Mouse (Mus musculus) intestine, postnatal 0 days (tissue): ENCODE data around the gene Dpysl5. TPM values are rescaled to one million over a fixed set of nuclear protein-coding genes. Genes with fewer than 3 reads are reported as not detected.

Experiments
- ATAC-seq: fragments of 200-750 bp; cut with Nextera tagmentation; 2 replicates; pipeline ENCODE4 v1.8.0; 2017; ENCODE audit warnings: mild to moderate bottlenecking, moderate TSS enrichment, moderate library complexity
- H3K27ac ChIP-seq: fragments of 300-500 bp; sonication (generic); 2 replicates; pipeline ENCODE4 v1.5.1; 2014; ENCODE audit warnings: mild to moderate bottlenecking, low read depth, low read length, moderate library complexity
- H3K27me3 ChIP-seq: fragments of 300-500 bp; sonication (generic); replicated peaks from 2 replicates; pipeline ENCODE4 v1.6.1; 2014; ENCODE audit warnings: low read length, mixed read lengths; ENCODE audit not compliant: control insufficient read depth, insufficient read depth
- H3K36me3 ChIP-seq: fragments of 300-500 bp; sonication (generic); 2 replicates; pipeline ENCODE4 v1.6.1; 2014; ENCODE audit warnings: mild to moderate bottlenecking, moderate library complexity; ENCODE audit not compliant: control insufficient read depth, insufficient read depth
- H3K4me1 ChIP-seq: fragments of 300-500 bp; sonication (generic); replicated peaks from 2 replicates; pipeline ENCODE4 v1.6.1; 2014; ENCODE audit warnings: antibody characterized with exemption, low read length, mixed read lengths; ENCODE audit not compliant: control insufficient read depth, insufficient read depth
- H3K4me2 ChIP-seq: fragments of 300-500 bp; sonication (generic); replicated peaks from 2 replicates; pipeline ENCODE4 v1.6.1; 2014; ENCODE audit warnings: low read depth, mild to moderate bottlenecking, moderate library complexity
- H3K4me3 ChIP-seq: fragments of 300-500 bp; sonication (generic); 2 replicates; pipeline ENCODE4 v1.5.1; 2014; ENCODE audit warnings: low read depth, low read length
- H3K9ac ChIP-seq: fragments of 300-500 bp; sonication (generic); 2 replicates; pipeline ENCODE4 v1.6.1; 2014; ENCODE audit warnings: mild to moderate bottlenecking, low read depth, low read length
- H3K9me3 ChIP-seq: fragments of 300-500 bp; sonication (generic); 2 replicates; pipeline ENCODE4 v1.6.1; 2016; ENCODE audit warnings: mixed run types; ENCODE audit not compliant: control insufficient read depth
- CTCF ChIP-seq: sonication (generic); IDR thresholded peaks from 2 replicates; pipeline ENCODE4 v1.5.1; 2016; ENCODE audit warnings: low read depth, mild to moderate bottlenecking, control low read depth, antibody characterized with exemption, moderate library complexity
- WGBS: fragments of 180-500 bp; shearing (Covaris S2); extraction: QIAGEN DNeasy Blood & Tissue Kit; methylation state at CpG from one replicate; pipeline ENCODE4 v1.1.7; 2014; 5-methylcytosine and 5-hydroxymethylcytosine counted together
- polyA plus RNA-seq: library from polyadenylated mRNA; unstranded; fragments of >200 nt; fragmentation: Nextera tagmentation; extraction: Ambion mirVana; gene quantifications from 2 replicates; pipeline ENCODE4 v1.2.1, GENCODE M21; 2015

Gene Dpysl5
- polyA plus RNA-seq, 1 experiment from 2014 or later = 2.7 TPM

GRCm38 (mm10) chr5:30802724-30803467 lies 91.5 kb downstream of the Dpysl5 start:
- H3K4me3 ChIP-seq = no peak overlapping the region
- H3K4me1 ChIP-seq = no peaks in the 10 kb centered on the region
- no peaks in the 10 kb centered on the region for H3K36me3 ChIP-seq
- no peak overlapping the region for H3K4me2 ChIP-seq
- ATAC-seq = no peak
- WGBS = 53% methylated on average over 12 of the region's 12 CpGs
- H3K27ac ChIP-seq = no peak overlapping the region
- no peaks in the 10 kb centered on the region for H3K9me3 ChIP-seq
- no peak overlapping the region for H3K9ac ChIP-seq
- no peaks in the 10 kb centered on the region for H3K27me3 ChIP-seq
- no peak for TF ChIP-seq CTCF

GRCm38 (mm10) chr5:30806106-30806505 lies 94.7 kb downstream of the Dpysl5 start:
- Histone ChIP-seq H3K27me3 (no peaks in the 10 kb centered on the region), H3K36me3 (no peaks in the 10 kb centered on the region), H3K4me1 (no peaks in the 10 kb centered on the region), H3K9ac (no peak overlapping the region), H3K4me2 (no peak overlapping the region), H3K9me3 (no peaks in the 10 kb centered on the region), H3K4me3 (no peak overlapping the region), H3K27ac (no peak overlapping the region)
- TF ChIP-seq CTCF = peak; percentile 99
- 8% methylated on average over 3 of the region's 3 CpGs for whole genome bisulfite sequencing
- ATAC-seq = peak; percentile 74

GRCm38 (mm10) chr5:30814424-30815119 lies 103.2 kb downstream of the Dpysl5 start, which contains the start of gene Mapre3:
Gene Mapre3 (plus strand): TSS chr5:30814641.
- Histone ChIP-seq H3K36me3 (no peaks in the 10 kb centered on the region), H3K9ac (peak within 1 kb of the TSS; percentile 68), H3K27ac (peak within 1 kb of the TSS; percentile 71), H3K4me2 (peak within 1 kb of the TSS; percentile 89), H3K27me3 (peaks cover 3% of the 10 kb centered on the region; the same call in 1 of the 2 replicates), H3K4me1 (0 out of 2 replicates have a peak, but pooled peaks cover 2% of the 10 kb centered on the region), H3K4me3 (peak within 1 kb of the TSS; percentile 78), H3K9me3 (no peaks in the 10 kb centered on the region)
- WGBS = under 1% methylated on average over 58 of the region's 59 CpGs
- ATAC-seq = peak; percentile 70
- TF ChIP-seq CTCF = no peak

- Histone ChIP-seq H3K27ac (peak overlapping the region; percentile 71), H3K4me1 (0 out of 2 replicates have a peak, but pooled peaks cover 2% of the 10 kb centered on the region), H3K4me3 (peak overlapping the region; percentile 78), H3K9ac (peak overlapping the region; percentile 68), H3K27me3 (peaks cover 3% of the 10 kb centered on the region; the same call in 1 of the 2 replicates), H3K4me2 (peak overlapping the region; percentile 89), H3K9me3 (no peaks in the 10 kb centered on the region), H3K36me3 (no peaks in the 10 kb centered on the region)
- ATAC-seq = 0 out of 2 replicates have a peak, but pooled peaks have one; percentile 22
- WGBS = 7% methylated on average over 7 of the region's 7 CpGs
- TF ChIP-seq CTCF = no peak
Measured at GRCm38 (mm10) chr5:30815120-30815465, 103.7 kb downstream of the Dpysl5 start.

- Histone ChIP-seq H3K27me3 (peaks cover 3% of the 10 kb centered on the region; the same call in 1 of the 2 replicates), H3K9ac (no peak overlapping the region), H3K4me1 (0 out of 2 replicates have a peak, but pooled peaks cover 2% of the 10 kb centered on the region), H3K9me3 (no peaks in the 10 kb centered on the region), H3K27ac (no peak overlapping the region), H3K4me2 (no peak overlapping the region), H3K36me3 (no peaks in the 10 kb centered on the region), H3K4me3 (no peak overlapping the region)
- 53% methylated on average over 8 of the region's 8 CpGs for WGBS
- no peak for TF ChIP-seq CTCF
- ATAC-seq = no peak
Measured at GRCm38 (mm10) chr5:30816261-30816791, 105.0 kb downstream of the Dpysl5 start.

GRCm38 (mm10) chr5:30818758-30819309 lies 107.5 kb downstream of the Dpysl5 start:
- no peak overlapping the region for H3K4me2 ChIP-seq
- H3K4me3 ChIP-seq = no peak overlapping the region
- ATAC-seq = peak; percentile 82
- WGBS = 72% methylated on average over 8 of the region's 8 CpGs
- no peaks in the 10 kb centered on the region for H3K9me3 ChIP-seq
- H3K4me1 ChIP-seq = 0 out of 2 replicates have a peak, but pooled peaks cover 2% of the 10 kb centered on the region
- no peak overlapping the region for H3K9ac ChIP-seq
- no peak for TF ChIP-seq CTCF
- H3K27ac ChIP-seq = peak overlapping the region; percentile 60; the same call in 1 of the 2 replicates
- no peaks in the 10 kb centered on the region for H3K36me3 ChIP-seq
- no peaks in the 10 kb centered on the region for H3K27me3 ChIP-seq
